Mouse (Mus musculus) kidney, postnatal 0 days (tissue): Measurements from ENCODE around the gene Unc13d. TPM values are rescaled to one million over a fixed set of nuclear protein-coding genes. Genes with fewer than 3 reads are reported as not detected.

Experiments used
- ATAC-seq: fragments of 200-750 bp; cut with Nextera tagmentation; replicated peaks from 2 replicates; pipeline ENCODE4 v1.8.0; 2017; ENCODE audit warnings: low read depth, moderate number of reproducible peaks, moderate TSS enrichment, moderate library complexity; ENCODE audit not compliant: low FRiP score
- DNase-seq: peaks from one replicate; pipeline ENCODE4 v3.0.0-alpha.2; 2016; ENCODE audit warnings: low spot score
- H3K27ac ChIP-seq: fragments of 300-500 bp; sonication (generic); 2 replicates; pipeline ENCODE4 v1.5.1; 2014; ENCODE audit warnings: mild to moderate bottlenecking
- H3K27me3 ChIP-seq: fragments of 300-500 bp; sonication (generic); 2 replicates; pipeline ENCODE4 v1.6.1; 2014; ENCODE audit warnings: low read length, mixed read lengths; ENCODE audit not compliant: insufficient read depth
- H3K36me3 ChIP-seq: fragments of 300-500 bp; sonication (generic); 2 replicates; pipeline ENCODE4 v1.6.1; 2014; ENCODE audit warnings: low read length, mixed read lengths; ENCODE audit not compliant: insufficient read depth
- H3K4me1 ChIP-seq: fragments of 300-500 bp; sonication (generic); replicated peaks from 2 replicates; pipeline ENCODE4 v1.6.1; 2014; ENCODE audit warnings: antibody characterized with exemption, low read length, mixed read lengths; ENCODE audit not compliant: insufficient read depth
- H3K4me2 ChIP-seq: fragments of 300-500 bp; sonication (generic); 2 replicates; pipeline ENCODE4 v1.6.1; 2014; ENCODE audit warnings: mild to moderate bottlenecking, low read length, moderate library complexity, mixed read lengths
- H3K4me3 ChIP-seq: fragments of 300-500 bp; sonication (generic); replicated peaks from 2 replicates; pipeline ENCODE4 v1.5.1; 2014; ENCODE audit warnings: low read depth, low read length
- H3K9ac ChIP-seq: fragments of 300-500 bp; sonication (generic); 2 replicates; pipeline ENCODE4 v1.6.1; 2014; ENCODE audit warnings: low read depth, low read length
- H3K9me3 ChIP-seq: fragments of 300-500 bp; sonication (generic); replicated peaks from 2 replicates; pipeline ENCODE4 v1.6.1; 2016; ENCODE audit warnings: low read length, inconsistent platforms, mixed read lengths
- CTCF ChIP-seq: IDR thresholded peaks from 2 replicates; pipeline ENCODE4 v1.5.1; 2016; ENCODE audit warnings: antibody characterized with exemption, low read depth, mild to moderate bottlenecking, moderate library complexity
- WGBS: fragments of 180-500 bp; shearing (Covaris S2); extraction: QIAGEN DNeasy Blood & Tissue Kit; methylation state at CpG from one replicate; pipeline ENCODE4 v1.1.7; 2014; 5-methylcytosine and 5-hydroxymethylcytosine counted together
- polyA plus RNA-seq: library from polyadenylated mRNA; unstranded; fragments of >200 nt; fragmentation: Nextera tagmentation; extraction: Ambion mirVana; gene quantifications from 2 replicates; pipeline ENCODE4 v1.2.1, GENCODE M21; 2015

Unc13d gene
- polyA plus RNA-seq, 1 experiment from 2014 or later, result 0.54 TPM

- Histone ChIP-seq H3K27ac (no peak overlapping the region), H3K9me3 (no peaks in the 10 kb centered on the region), H3K27me3 (no peaks in the 10 kb centered on the region), H3K9ac (no peak overlapping the region), H3K36me3 (peaks cover 42% of the 10 kb centered on the region; the same call in 1 of the 2 replicates), H3K4me3 (no peak overlapping the region), H3K4me1 (no peaks in the 10 kb centered on the region), H3K4me2 (no peak overlapping the region)
- ATAC-seq, result no peak
- WGBS, result 93% methylated on average over 6 of the region's 6 CpGs
- DNase-seq, result no peak
- no peak for TF ChIP-seq CTCF
Measured at GRCm38 (mm10) chr11:116045173-116045572, 32.6 kb downstream of the Unc13d start.

DNA sequence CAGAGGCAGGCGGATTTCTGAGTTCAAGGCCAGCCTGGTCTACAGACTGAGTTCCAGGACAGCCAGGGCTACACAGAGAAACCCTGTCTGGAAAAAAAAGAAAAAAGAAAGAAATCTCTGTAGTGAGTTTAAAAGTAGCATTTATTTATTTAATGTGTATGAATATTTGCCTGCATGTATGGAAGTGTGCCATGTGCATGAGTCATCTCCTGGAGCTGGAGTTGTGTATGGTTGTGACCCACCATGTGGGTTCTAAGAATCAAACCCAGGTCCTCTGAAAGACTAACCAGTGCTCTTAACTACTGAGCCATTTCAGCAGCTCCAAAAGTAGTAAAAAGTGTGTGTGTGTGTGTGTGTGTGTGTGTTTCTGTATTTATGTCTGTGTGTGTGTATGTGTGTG, 34.5 kb downstream of the Unc13d start:
- no peaks in the 10 kb centered on the region for H3K27me3 ChIP-seq
- H3K4me2 ChIP-seq, result no peak overlapping the region
- no peak overlapping the region for H3K4me3 ChIP-seq
- H3K9ac ChIP-seq, result no peak overlapping the region
- no peaks in the 10 kb centered on the region for H3K9me3 ChIP-seq
- H3K4me1 ChIP-seq, result no peaks in the 10 kb centered on the region
- ATAC-seq (no peak), DNase-seq (no peak)
- 100% methylated on average over 1 of the region's 1 CpGs for WGBS
- H3K36me3 ChIP-seq, result peaks cover 35% of the 10 kb centered on the region; the same call in 1 of the 2 replicates
- no peak overlapping the region for H3K27ac ChIP-seq
- no peak for TF ChIP-seq CTCF

DNA sequence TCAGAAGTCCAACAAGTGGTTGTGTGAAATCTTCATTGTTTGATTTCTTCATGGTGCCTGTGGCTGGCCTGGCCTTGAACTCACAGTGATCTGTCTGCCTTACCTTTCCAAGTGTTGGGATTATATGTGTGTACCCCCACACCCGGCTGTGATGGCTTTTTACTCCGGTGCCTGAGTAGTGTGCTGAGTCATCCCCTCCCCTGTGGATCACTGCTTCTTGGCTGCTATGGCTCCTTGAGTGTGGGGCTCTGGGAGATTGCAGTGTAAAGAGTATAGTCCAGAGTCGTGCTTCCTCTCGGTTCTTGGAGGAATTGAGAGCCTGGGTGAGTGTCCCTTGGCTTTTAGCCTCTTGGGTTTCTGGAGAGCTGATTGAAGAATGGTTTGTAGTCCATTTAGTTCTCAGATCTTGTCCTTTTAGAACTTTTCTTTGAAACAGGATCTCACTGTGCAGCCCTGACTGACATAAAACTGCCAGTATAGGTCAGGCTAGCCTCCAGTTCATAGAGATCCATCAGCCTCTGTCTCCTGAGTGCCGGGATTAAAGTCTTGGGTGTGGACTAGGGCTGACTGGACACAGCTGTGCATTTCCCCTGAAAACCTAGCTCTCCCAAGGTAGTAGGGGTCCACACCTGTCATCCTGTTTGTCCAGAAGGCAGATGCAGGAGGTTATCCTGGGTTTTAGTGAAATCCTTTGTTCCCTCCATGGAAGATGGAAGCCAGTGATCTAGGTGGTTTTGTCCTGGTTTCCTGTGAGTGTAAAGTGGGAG, 35.2 kb downstream of the Unc13d start:
- Histone ChIP-seq H3K27me3 (no peaks in the 10 kb centered on the region), H3K27ac (no peak overlapping the region), H3K9me3 (no peaks in the 10 kb centered on the region), H3K36me3 (peaks cover 28% of the 10 kb centered on the region; the same call in 1 of the 2 replicates), H3K9ac (no peak overlapping the region), H3K4me2 (no peak overlapping the region), H3K4me1 (no peaks in the 10 kb centered on the region), H3K4me3 (no peak overlapping the region)
- DNase-seq, result no peak
- TF ChIP-seq CTCF, result no peak
- no peak for ATAC-seq
- 29% methylated on average over 5 of the region's 5 CpGs for WGBS

GRCm38 (mm10) chr11:116041833-116042232, 35.9 kb downstream of the Unc13d start:
- H3K27ac ChIP-seq, result no peak overlapping the region
- no peak for TF ChIP-seq CTCF
- H3K4me2 ChIP-seq, result no peak overlapping the region
- H3K27me3 ChIP-seq, result no peaks in the 10 kb centered on the region
- DNase-seq, result no peak
- H3K4me3 ChIP-seq, result no peak overlapping the region
- peaks cover 23% of the 10 kb centered on the region; the same call in 1 of the 2 replicates for H3K36me3 ChIP-seq
- no peak for ATAC-seq
- no peaks in the 10 kb centered on the region for H3K9me3 ChIP-seq
- 93% methylated on average over 2 of the region's 2 CpGs for WGBS
- no peak overlapping the region for H3K9ac ChIP-seq
- no peaks in the 10 kb centered on the region for H3K4me1 ChIP-seq

DNA sequence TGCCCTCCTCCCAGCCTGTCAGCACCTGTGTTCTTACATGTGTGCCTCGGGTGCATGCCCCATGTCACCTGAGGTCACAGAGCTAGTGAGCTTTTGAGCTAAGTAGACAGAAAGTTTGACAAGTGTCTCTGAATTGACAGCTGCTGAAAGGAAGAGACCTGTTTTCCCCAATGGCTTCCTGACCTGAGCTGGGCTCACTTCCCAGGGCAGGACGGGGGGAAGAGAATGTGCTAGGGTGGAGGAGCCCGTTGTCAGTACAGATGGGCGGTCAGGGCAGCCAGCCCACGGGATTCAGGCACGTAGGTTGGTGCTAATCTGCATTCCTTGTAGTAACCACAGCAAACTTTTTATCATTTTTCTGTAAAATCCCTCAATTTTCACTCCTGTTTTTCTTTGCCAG, 37.2 kb downstream of the Unc13d start:
- 81% methylated on average over 6 of the region's 6 CpGs for WGBS
- TF ChIP-seq CTCF, result no peak
- H3K9ac ChIP-seq, result no peak overlapping the region
- H3K27me3 ChIP-seq, result no peaks in the 10 kb centered on the region
- H3K9me3 ChIP-seq, result no peaks in the 10 kb centered on the region
- H3K4me3 ChIP-seq, result no peak overlapping the region
- ATAC-seq, result no peak
- H3K4me2 ChIP-seq, result no peak overlapping the region
- peaks cover 18% of the 10 kb centered on the region; the same call in 1 of the 2 replicates for H3K36me3 ChIP-seq
- no peak for DNase-seq
- H3K27ac ChIP-seq, result no peak overlapping the region
- no peaks in the 10 kb centered on the region for H3K4me1 ChIP-seq

GRCm38 (mm10) chr11:116037826-116038225, 39.9 kb downstream of the Unc13d start:
- 84% methylated on average over 9 of the region's 9 CpGs for WGBS
- ATAC-seq (no peak), DNase-seq (no peak)
- H3K9ac ChIP-seq, result no peak overlapping the region
- no peak overlapping the region for H3K4me2 ChIP-seq
- no peak overlapping the region for H3K4me3 ChIP-seq
- H3K9me3 ChIP-seq, result no peaks in the 10 kb centered on the region
- peaks cover 16% of the 10 kb centered on the region; the same call in 1 of the 2 replicates for H3K36me3 ChIP-seq
- H3K27me3 ChIP-seq, result no peaks in the 10 kb centered on the region
- no peak for TF ChIP-seq CTCF
- no peaks in the 10 kb centered on the region for H3K4me1 ChIP-seq
- no peak overlapping the region for H3K27ac ChIP-seq
